Mouse (Mus musculus) limb, embryonic 15.5 days (tissue): ENCODE data around the gene Gm45783. TPM values are rescaled to one million over a fixed set of nuclear protein-coding genes. Genes with fewer than 3 reads are reported as not detected.
"Not testable (repeated sequence)": the region's sequence is repeated elsewhere in the genome, so short reads cannot be mapped to it uniquely, and the experiment has no call there.

Experiments
- ATAC-seq: fragments of 200-750 bp; cut with Nextera tagmentation; 2 replicates; pipeline ENCODE4 v1.8.0; 2017; ENCODE audit warnings: low read depth, moderate TSS enrichment; ENCODE audit not compliant: insufficient number of reproducible peaks, low FRiP score, low TSS enrichment
- H3K27ac ChIP-seq: fragments of 300-500 bp; sonication (generic); 2 replicates; pipeline ENCODE4 v1.5.1; 2015; ENCODE audit warnings: moderate library complexity, mild to moderate bottlenecking, inconsistent platforms
- H3K27me3 ChIP-seq: fragments of 300-500 bp; sonication (generic); 2 replicates; pipeline ENCODE4 v1.6.1; 2015; ENCODE audit warnings: inconsistent platforms
- H3K36me3 ChIP-seq: fragments of 300-500 bp; sonication (generic); 2 replicates; pipeline ENCODE4 v1.6.1; 2015; ENCODE audit warnings: inconsistent platforms
- H3K4me1 ChIP-seq: fragments of 300-500 bp; sonication (generic); 2 replicates; pipeline ENCODE4 v1.6.1; 2015; ENCODE audit warnings: inconsistent platforms
- H3K4me2 ChIP-seq: fragments of 300-500 bp; sonication (generic); 2 replicates; pipeline ENCODE4 v1.6.1; 2015; ENCODE audit warnings: mild to moderate bottlenecking, inconsistent platforms
- H3K4me3 ChIP-seq: fragments of 300-500 bp; sonication (generic); 2 replicates; pipeline ENCODE4 v1.5.1; 2015; ENCODE audit warnings: mild to moderate bottlenecking, inconsistent platforms
- H3K9ac ChIP-seq: fragments of 300-500 bp; sonication (generic); 2 replicates; pipeline ENCODE4 v1.6.1; 2015; ENCODE audit warnings: inconsistent platforms
- H3K9me3 ChIP-seq: fragments of 300-500 bp; sonication (generic); 2 replicates; pipeline ENCODE4 v1.6.1; 2016; ENCODE audit warnings: inconsistent platforms
- WGBS: fragments of 180-500 bp; shearing (Covaris S2); methylation state at CpG from one replicate; pipeline ENCODE4 v1.1.7; 2015; 5-methylcytosine and 5-hydroxymethylcytosine counted together
- microRNA-seq: library from miRNA; unstranded; fragments of <30 nt; microRNA quantifications from one replicate; pipeline ENCODE4, GENCODE M21; 2016
- polyA plus RNA-seq: library from polyadenylated mRNA; unstranded; fragments of >200 nt; fragmentation: Nextera tagmentation; extraction: Ambion mirVana; gene quantifications from 2 replicates; pipeline ENCODE4 v1.2.1, GENCODE M21; 2015

The Gm45783 gene
- 0.62 TPM in 1 of 2 replicates, not detected in the other for polyA plus RNA-seq

GRCm38 (mm10) chr7:7374431-7374830, at the start of gene Gm45783:
TSS of gene Gm45783 (minus strand) at chr7:7374573.
- not testable (repeated sequence) for H3K27ac ChIP-seq, H3K27me3 ChIP-seq, H3K9ac ChIP-seq, H3K4me2 ChIP-seq, ATAC-seq, H3K4me1 ChIP-seq, H3K9me3 ChIP-seq, H3K36me3 ChIP-seq
- 48% methylated on average over 12 of the region's 12 CpGs for WGBS
- peak within 1 kb of the TSS; percentile 9; the same call in 1 of the 2 replicates for H3K4me3 ChIP-seq

GRCm38 (mm10) chr7:7399603-7400002, 25.2 kb upstream of the Gm45783 start, which contains the start of gene Vmn2r31:
TSS of gene Vmn2r31 (minus strand) at chr7:7399703.
- not testable (repeated sequence) for H3K27me3 ChIP-seq

GRCm38 (mm10) chr7:7337509-7337908, 36.9 kb downstream of the Gm45783 start, which contains the start of gene Vmn2r30:
TSS of gene Vmn2r30 (minus strand) at chr7:7337609.
- H3K9me3 ChIP-seq, H3K27me3 ChIP-seq, H3K4me1 ChIP-seq, H3K4me2 ChIP-seq, H3K9ac ChIP-seq, ATAC-seq, H3K36me3 ChIP-seq, H3K4me3 ChIP-seq, H3K27ac ChIP-seq: not testable (repeated sequence)
- 44% methylated on average over 1 of the region's 1 CpGs for WGBS

More at GRCm38 (mm10) chr7:7399603-7400002, 25.2 kb upstream of the Gm45783 start, which contains the start of gene Vmn2r31:
- H3K4me1 ChIP-seq, ATAC-seq, H3K9me3 ChIP-seq, H3K36me3 ChIP-seq, H3K4me3 ChIP-seq, H3K4me2 ChIP-seq, H3K9ac ChIP-seq, H3K27ac ChIP-seq: not testable (repeated sequence)

- no peak overlapping the region for H3K9ac ChIP-seq
- no peaks in the 10 kb centered on the region for H3K9me3 ChIP-seq
- peaks cover 41% of the 10 kb centered on the region for H3K36me3 ChIP-seq
- H3K4me2 ChIP-seq: no peak overlapping the region
- no peak for ATAC-seq
- H3K4me3 ChIP-seq: no peak overlapping the region
- no peaks in the 10 kb centered on the region for H3K27me3 ChIP-seq
- H3K4me1 ChIP-seq: peaks cover 10% of the 10 kb centered on the region; the same call in 1 of the 2 replicates
- WGBS: 84% methylated on average over 16 of the region's 16 CpGs
- H3K27ac ChIP-seq: no peak overlapping the region
Observed at GRCm38 (mm10) chr7:7295595-7295994, 78.8 kb downstream of the Gm45783 start.

Small RNA genes lying within 50 kb of the gene (microRNA-seq; reads per million reads assigned to microRNA genes)
- not detected for gene Mir5620

Other genes with a start within 250 kb of the Gm45783 start
- gene Zfp773, start 237.8 kb downstream of the Gm45783 start, polyA plus RNA-seq: 2.0 and 2.5 TPM in 2 replicates
- gene Zfp418, start 203.2 kb downstream of the Gm45783 start, polyA plus RNA-seq: 2.2 and 2.9 TPM in 2 replicates
- 10.7 TPM in 2 replicates for gene Zfp772, start 164.6 kb downstream of the Gm45783 start, polyA plus RNA-seq
- 0.38 and 1.4 TPM in 2 replicates for gene Vmn2r29, start 127.2 kb downstream of the Gm45783 start, polyA plus RNA-seq
- gene Gm45844, start 96.3 kb downstream of the Gm45783 start, polyA plus RNA-seq: 4.4 and 4.6 TPM in 2 replicates
- 56.4 and 57.0 TPM in 2 replicates for gene Clcn4, start 73.7 kb downstream of the Gm45783 start, polyA plus RNA-seq
- gene Vmn2r30, start 37.0 kb downstream of the Gm45783 start, polyA plus RNA-seq: 0.04 TPM in 1 of 2 replicates, not detected in the other
- not detected in 2 replicates for gene Vmn2r31, start 25.1 kb upstream of the Gm45783 start, polyA plus RNA-seq
- not detected in 2 replicates for gene Vmn2r32, start 105.4 kb upstream of the Gm45783 start, polyA plus RNA-seq
- gene Vmn2r33, start 192.2 kb upstream of the Gm45783 start, polyA plus RNA-seq: not detected in 2 replicates